Mouse (Mus musculus) embryonic fibroblast, embryonic 13.5 days (primary cell): ENCODE measurements around the gene Lats1.

ENCODE experiments used
- CTCF ChIP-seq: IDR thresholded peaks from 2 replicates; pipeline ENCODE4 v1.5.1; 2011; ENCODE audit warnings: mild to moderate bottlenecking, control low read depth, low read length, moderate library complexity, borderline replicate concordance; ENCODE audit not compliant: insufficient read depth
- POLR2A ChIP-seq: IDR thresholded peaks from 2 replicates; pipeline ENCODE4 v1.6.1; 2011; ENCODE audit warnings: low read depth, mild to moderate bottlenecking, control low read depth, low read length, moderate library complexity

GRCm38 (mm10) chr10:7757544-7757943 is 76.5 kb downstream of the Lats1 start:
- TF ChIP-seq CTCF, result no peak
- no peak for TF ChIP-seq POLR2A
